Mouse (Mus musculus) ES-E14 (cell line): ENCODE measurements around the gene Pdlim3. TPM values are rescaled to one million over a fixed set of nuclear protein-coding genes. Genes with fewer than 3 reads are reported as not detected.

Experiments
- DNase-seq: peaks from one replicate; pipeline ENCODE4 v3.0.0-alpha.2; 2013; ENCODE audit warnings: low read depth, low spot score
- H3K27ac ChIP-seq: 2 replicates; pipeline ENCODE4 v1.5.1; 2012; ENCODE audit warnings: low read depth, mild to moderate bottlenecking, low read length, moderate library complexity, mixed read lengths; ENCODE audit not compliant: poor library complexity, insufficient read depth, severe bottlenecking
- H3K36me3 ChIP-seq: 2 replicates; pipeline ENCODE4 v1.6.1; 2012; ENCODE audit warnings: mild to moderate bottlenecking, low read length, moderate library complexity, mixed read lengths; ENCODE audit not compliant: control insufficient read depth, poor library complexity, insufficient read depth, severe bottlenecking
- H3K4me1 ChIP-seq, 2 experiments: fragments of 150-350 bp in 1 of 2; sonication (generic) in 1 of 2; 2 replicates each; pipeline ENCODE4 v1.6.1; 2012; ENCODE audit warnings: low read length in 2 of 2, mild to moderate bottlenecking in 1 of 2, mixed read lengths in 1 of 2; ENCODE audit not compliant: control insufficient read depth in 2 of 2, insufficient read depth in 2 of 2, poor library complexity in 1 of 2
- H3K4me3 ChIP-seq, 2 experiments: fragments of 150-350 bp in 1 of 2; sonication (generic) in 1 of 2; 2 replicates each; pipeline ENCODE4 v1.5.1; 2012; ENCODE audit warnings: low read length in 2 of 2, low read depth in 1 of 2, mild to moderate bottlenecking in 1 of 2, mixed read lengths in 1 of 2; ENCODE audit not compliant: insufficient read depth in 1 of 2, poor library complexity in 1 of 2, severe bottlenecking in 1 of 2
- H3K9ac ChIP-seq: 2 replicates; pipeline ENCODE4 v1.6.1; 2012; ENCODE audit warnings: low read depth, mild to moderate bottlenecking, low read length, mixed read lengths; ENCODE audit not compliant: poor library complexity, insufficient read depth, severe bottlenecking
- H3K9me3 ChIP-seq: fragments of 150-350 bp; sonication (generic); 2 replicates; pipeline ENCODE4 v1.6.1; 2012; ENCODE audit warnings: low read depth, mild to moderate bottlenecking, low read length; ENCODE audit not compliant: control insufficient read depth, insufficient read depth
- CHD2 ChIP-seq: IDR thresholded peaks from 2 replicates; pipeline ENCODE4 v1.6.1; 2014; ENCODE audit warnings: mild to moderate bottlenecking, low read depth, low read length, inconsistent platforms
- HCFC1 ChIP-seq: IDR thresholded peaks from 2 replicates; pipeline ENCODE4 v1.6.1; 2012; ENCODE audit warnings: low read length, inconsistent platforms, borderline replicate concordance; ENCODE audit not compliant: insufficient read depth
- MAFK ChIP-seq: IDR thresholded peaks from 2 replicates; pipeline ENCODE4 v1.6.1; 2014; ENCODE audit warnings: mild to moderate bottlenecking, low read depth, low read length, inconsistent platforms; ENCODE audit not compliant: insufficient read depth
- ZC3H11A ChIP-seq: IDR thresholded peaks from 2 replicates; pipeline ENCODE4 v1.6.1; 2012; ENCODE audit warnings: low read depth, mild to moderate bottlenecking, inconsistent platforms, low read length, borderline replicate concordance
- ZNF384 ChIP-seq: IDR thresholded peaks from 2 replicates; pipeline ENCODE4 v1.6.1; 2012; ENCODE audit warnings: low read depth, low read length, inconsistent platforms
- in situ Hi-C, 2 experiments: fragments of 600-800 bp; cut with MboI; formaldehyde crosslinking; loops; one replicate each; pipeline ENCODE4 v1.15.1; 2025; ENCODE audit warnings: low sequenced_read_pairs in 2 of 2, inconsistent platforms in 1 of 2; ENCODE audit not compliant: unreplicated experiment in 2 of 2
- total RNA-seq: library from RNA; depleted of rRNA; stranded (reverse); fragments of 300-350 nt; gene quantifications from 2 replicates; pipeline ENCODE4 v1.2.3, GENCODE M21; 2012

Pdlim3 gene
- total RNA-seq, 1 experiment: 3.7 TPM

GRCm38 (mm10) chr8:45874945-45875626 lies 10.2 kb upstream of the Pdlim3 start:
- TF ChIP-seq CHD2: no peak
- TF ChIP-seq ZC3H11A: no peak
- no peak for TF ChIP-seq HCFC1
- TF ChIP-seq ZNF384: no peak
- TF ChIP-seq MAFK: no peak
- no peak for DNase-seq
- no peaks in the 10 kb centered on the region for H3K9me3 ChIP-seq
- peaks cover 2 to 7% of the 10 kb centered on the region in 2 experiments; a peak in 3 of 4 replicates for H3K4me1 ChIP-seq
- no peak overlapping the region for H3K27ac ChIP-seq
- no peak overlapping the region for H3K9ac ChIP-seq
- in situ Hi-C loops: no loop called here
- H3K4me3 ChIP-seq: no peak overlapping the region
- no peaks in the 10 kb centered on the region for H3K36me3 ChIP-seq

DNA sequence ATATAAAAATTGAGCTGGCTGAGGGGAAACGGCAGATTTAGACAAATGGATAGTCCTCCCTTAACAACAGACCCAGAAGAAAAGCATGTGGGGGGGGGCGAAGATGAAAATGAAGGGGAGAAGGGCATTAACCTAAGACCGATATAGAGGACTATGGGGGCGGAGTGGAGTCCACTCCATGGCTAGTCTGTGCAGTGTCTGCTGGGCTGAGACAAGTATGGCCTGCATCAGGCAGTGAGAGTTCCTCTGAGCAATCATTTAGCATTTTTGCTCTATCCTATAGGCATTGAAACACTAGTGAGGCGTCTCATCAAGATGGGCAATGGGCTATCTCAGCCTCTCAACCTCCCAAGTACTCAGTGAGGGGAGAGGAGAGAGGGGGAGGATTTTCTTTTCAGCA lies 8.9 kb upstream of the Pdlim3 start:
- in situ Hi-C loops: no loop called here
- Histone ChIP-seq H3K4me1 (peaks cover 0 to 7% of the 10 kb centered on the region in 2 experiments; a peak in 3 of 4 replicates), H3K9ac (no peak overlapping the region), H3K27ac (no peak overlapping the region), H3K4me3 (no peak overlapping the region), H3K9me3 (no peaks in the 10 kb centered on the region), H3K36me3 (no peaks in the 10 kb centered on the region)
- TF ChIP-seq MAFK (no peak), HCFC1 (no peak)
- no peak for DNase-seq

GRCm38 (mm10) chr8:45877680-45878079 lies 7.6 kb upstream of the Pdlim3 start:
- Histone ChIP-seq H3K27ac (no peak overlapping the region), H3K4me3 (no peak overlapping the region), H3K4me1 (peaks cover 0 to 7% of the 10 kb centered on the region in 2 experiments; a peak in 3 of 4 replicates), H3K36me3 (no peaks in the 10 kb centered on the region), H3K9me3 (no peaks in the 10 kb centered on the region), H3K9ac (no peak overlapping the region)
- in situ Hi-C loops: no loop called here
- no peak for TF ChIP-seq CHD2
- no peak for TF ChIP-seq ZC3H11A
- no peak for TF ChIP-seq ZNF384
- no peak for TF ChIP-seq HCFC1
- no peak for TF ChIP-seq MAFK
- DNase-seq: no peak

DNA sequence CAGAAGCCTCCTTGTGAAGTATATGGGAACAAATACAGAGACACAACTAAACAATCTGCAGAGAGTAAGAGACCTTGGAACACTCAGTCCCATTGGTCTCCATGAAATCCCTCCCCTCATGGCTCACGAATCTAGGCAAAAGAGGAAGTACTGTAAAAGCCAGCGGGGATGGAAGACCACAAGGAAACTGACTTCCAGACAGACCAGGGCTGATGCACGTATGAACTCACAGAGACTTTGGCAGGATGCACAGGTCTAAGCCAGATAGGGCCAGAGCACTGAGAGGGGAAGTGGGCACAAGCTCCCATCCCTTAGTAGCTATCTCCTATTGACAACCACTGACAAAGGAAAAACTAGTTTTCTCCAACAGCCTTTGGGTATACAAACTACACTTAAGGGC lies 4.8 kb upstream of the Pdlim3 start:
- Histone ChIP-seq H3K9me3 (no peaks in the 10 kb centered on the region), H3K4me1 (peaks cover under 1 to 2% of the 10 kb centered on the region in 2 experiments; a peak in 2 of 4 replicates), H3K36me3 (no peaks in the 10 kb centered on the region), H3K9ac (no peak overlapping the region), H3K27ac (no peak overlapping the region), H3K4me3 (no peak overlapping the region)
- no peak for TF ChIP-seq MAFK
- no peak for TF ChIP-seq CHD2
- TF ChIP-seq ZC3H11A: no peak
- no peak for TF ChIP-seq ZNF384
- no peak for TF ChIP-seq HCFC1
- no peak for DNase-seq
- in situ Hi-C loops: no loop called here
